Mouse (Mus musculus) forebrain, embryonic 11.5 days (tissue): ENCODE data around the gene Cdc42ep1. TPM values are rescaled to one million over a fixed set of nuclear protein-coding genes. Genes with fewer than 3 reads are reported as not detected.

Source experiments
- microRNA-seq: library from miRNA; unstranded; fragments of <30 nt; microRNA quantifications from one replicate; pipeline ENCODE4, GENCODE M21; 2016; ENCODE audit not compliant: insufficient number of aligned reads
- polyA plus RNA-seq: library from polyadenylated mRNA; unstranded; fragments of >200 nt; fragmentation: Nextera tagmentation; extraction: Ambion mirVana; gene quantifications from 2 replicates; pipeline ENCODE4 v1.2.1, GENCODE M21; 2014

The Cdc42ep1 gene
- polyA plus RNA-seq, 1 experiment from 2014 or later, result 9.6 TPM

Small RNA genes lying within 50 kb of the gene (microRNA-seq; reads per million reads assigned to microRNA genes)
- not detected for gene Mir6955

Other genes with a start within 250 kb of the Cdc42ep1 start
- gene Cyth4, start 245.6 kb upstream of the Cdc42ep1 start, polyA plus RNA-seq, result 1.9 and 2.0 TPM in 2 replicates
- gene Elfn2, start 123.9 kb upstream of the Cdc42ep1 start, polyA plus RNA-seq, result 0.08 and 0.20 TPM in 2 replicates
- gene Mfng, start 69.1 kb upstream of the Cdc42ep1 start, polyA plus RNA-seq, result 108 and 113 TPM in 2 replicates
- gene Card10, start 39.6 kb upstream of the Cdc42ep1 start, polyA plus RNA-seq, result 2.3 and 2.7 TPM in 2 replicates
- not detected in 2 replicates for gene Lgals2, start 12.9 kb downstream of the Cdc42ep1 start, polyA plus RNA-seq
- gene Gga1, start 34.6 kb downstream of the Cdc42ep1 start, polyA plus RNA-seq, result 45.0 and 47.8 TPM in 2 replicates
- gene Gm49510, start 57.0 kb downstream of the Cdc42ep1 start, polyA plus RNA-seq, result 0.13 TPM in 1 of 2 replicates, not detected in the other
- 15.8 and 17.3 TPM in 2 replicates for gene Sh3bp1, start 57.1 kb downstream of the Cdc42ep1 start, polyA plus RNA-seq
- gene Pdxp, start 71.3 kb downstream of the Cdc42ep1 start, polyA plus RNA-seq, result 37.2 and 49.2 TPM in 2 replicates
- 279 and 319 TPM in 2 replicates for gene Lgals1, start 84.1 kb downstream of the Cdc42ep1 start, polyA plus RNA-seq
- gene Nol12, start 92.3 kb downstream of the Cdc42ep1 start, polyA plus RNA-seq, result 56.8 and 62.6 TPM in 2 replicates
- gene Triobp, start 105.1 kb downstream of the Cdc42ep1 start, polyA plus RNA-seq, result 55.9 and 60.1 TPM in 2 replicates
- gene H1f0, start 185.8 kb downstream of the Cdc42ep1 start, polyA plus RNA-seq, result 349 and 396 TPM in 2 replicates
- not detected in 2 replicates for gene Galr3, start 199.3 kb downstream of the Cdc42ep1 start, polyA plus RNA-seq
- 61.6 and 67.1 TPM in 2 replicates for gene Ankrd54, start 220.3 kb downstream of the Cdc42ep1 start, polyA plus RNA-seq
- 245 and 254 TPM in 2 replicates for gene Eif3l, start 232.6 kb downstream of the Cdc42ep1 start, polyA plus RNA-seq